Mouse (Mus musculus) central nervous system, embryonic 14 days (tissue): ENCODE measurements around the gene Gm21969. TPM values are rescaled to one million over a fixed set of nuclear protein-coding genes. Genes with fewer than 3 reads are reported as not detected.

Experiments used
- polyA plus RNA-seq: library from polyadenylated mRNA; depleted of rRNA; stranded (reverse); fragments of >200 nt; gene quantifications from 2 replicates; pipeline ENCODE4 v1.2.3, GENCODE M21; 2012; rRNA removed

Gm21969 gene
- polyA plus RNA-seq: 0.03 TPM in 1 of 2 replicates, not detected in the other

GRCm38 (mm10) chr4:139602357-139603244 is at the start of gene Gm21969:
Gene Gm21969 (plus strand): TSS chr4:139603186.

DNA sequence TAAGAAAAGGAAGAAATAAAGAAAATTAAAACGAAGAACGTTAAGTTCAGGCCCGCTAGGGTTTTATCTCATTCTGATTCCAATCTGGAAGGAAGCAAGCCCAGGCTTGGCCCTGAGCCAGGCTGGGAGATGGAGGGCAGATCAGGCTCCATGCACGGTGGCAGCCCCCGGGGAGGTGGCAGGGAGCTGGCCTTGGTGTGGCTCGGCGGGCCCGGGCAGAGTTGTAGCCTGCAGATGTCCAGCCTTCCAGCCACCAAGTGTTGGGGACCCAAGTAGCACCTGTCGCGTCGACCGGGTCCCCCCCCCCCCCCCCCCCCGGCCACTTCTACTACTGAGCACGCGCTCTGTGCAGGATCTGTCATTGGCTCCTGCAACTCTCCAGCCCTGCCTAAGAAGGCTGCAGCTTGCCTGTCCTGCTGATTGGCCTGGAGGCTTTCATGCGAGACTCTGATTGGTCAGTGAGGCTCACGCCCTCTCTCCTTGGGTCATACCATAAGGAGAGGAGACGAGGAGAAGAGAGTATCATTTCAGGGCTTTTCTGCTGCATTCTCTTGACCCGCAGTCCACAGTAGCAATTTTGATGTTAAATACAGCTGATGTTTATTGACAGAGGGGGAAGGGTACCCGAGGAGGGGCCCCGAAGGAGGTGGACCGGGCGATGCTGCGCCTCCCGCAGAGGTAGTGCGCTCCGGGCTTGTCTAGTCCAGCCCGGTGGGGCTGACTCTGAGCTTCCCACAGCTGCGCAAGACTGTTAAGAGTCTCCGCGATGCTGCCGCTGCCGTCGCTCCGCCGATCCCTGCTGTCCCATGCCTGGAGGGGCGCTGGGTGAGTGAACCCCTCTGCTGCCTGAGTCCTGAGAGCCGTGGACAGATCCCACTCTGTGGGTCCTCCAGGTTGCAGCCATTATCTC is 19.6 kb downstream of the Gm21969 start, which contains the start of gene Aldh4a1:
Gene Aldh4a1 (plus strand): TSS at position 494 of the 910 bp plus-strand sequence.

DNA sequence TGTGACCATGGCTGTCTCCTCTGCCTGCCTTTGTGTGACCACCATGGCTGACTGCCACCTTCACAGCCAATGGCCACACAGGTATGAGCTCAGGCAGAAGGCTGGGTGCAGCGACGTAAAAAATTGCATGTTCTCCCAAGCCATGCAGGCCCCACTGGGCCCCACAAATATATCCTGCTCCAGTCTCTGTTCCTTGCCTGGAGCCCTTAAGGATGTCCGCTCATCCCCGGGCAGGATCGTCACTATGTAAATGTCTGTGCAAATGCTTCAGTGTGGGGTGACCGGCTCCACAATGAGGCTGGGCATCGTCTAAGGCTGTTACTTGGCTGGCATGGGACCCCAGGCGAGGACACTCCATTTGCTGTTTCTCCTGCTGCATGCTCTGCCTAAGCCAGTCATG is 50.3 kb downstream of the Gm21969 start, which contains the start of gene Tas1r2:
Gene Tas1r2 (plus strand): TSS at position 301 of the 400 bp plus-strand sequence.

Other genes with a start within 250 kb of the Gm21969 start
- gene Iffo2, start 72.6 kb upstream of the Gm21969 start, polyA plus RNA-seq: 6.5 and 8.8 TPM in 2 replicates
- gene Aldh4a1, start 19.7 kb downstream of the Gm21969 start, polyA plus RNA-seq: 22.6 and 23.2 TPM in 2 replicates
- gene Tas1r2, start 50.4 kb downstream of the Gm21969 start, polyA plus RNA-seq: 0.03 and 0.04 TPM in 2 replicates
- gene Pax7, start 230.3 kb downstream of the Gm21969 start, polyA plus RNA-seq: 5.1 and 7.6 TPM in 2 replicates